Mouse (Mus musculus): ENCODE data around the gene Naa35. TPM values are rescaled to one million over a fixed set of nuclear protein-coding genes. Genes with fewer than 3 reads are reported as not detected.

The Naa35 gene
- total and polyA plus RNA-seq, 2 experiments from 2014 or later = 67.8 to 132 TPM

GRCm38 (mm10) chr13:59674761-59675150 lies 89.7 kb downstream of the Naa35 start:
- Histone ChIP-seq H3K9me3 (ENCODE audit: low read length) (no peaks in the 10 kb centered on the region), H3K4me2 (ENCODE audit: low read depth) (peak overlapping the region; percentile 85), H3K9ac (peak overlapping the region; percentile 77), H3K36me3 (ENCODE audit: insufficient read depth) (no peaks in the 10 kb centered on the region), H3K27ac (ENCODE audit: low read depth, low read length) (peak overlapping the region; percentile 81), H3K4me3 (ENCODE audit: low read depth, low read length) (peak overlapping the region; percentile 77), H3K27me3 (ENCODE audit: insufficient read depth, low read length) (no peaks in the 10 kb centered on the region), H3K4me1 (ENCODE audit: insufficient read depth) (0 out of 2 replicates have a peak, but pooled peaks cover 5% of the 10 kb centered on the region)
- DNase-seq (peak; percentile 47), ATAC-seq (peak; percentile 24; the same call in 1 of the 2 replicates)
- under 1% methylated on average over 13 of the region's 13 CpGs for WGBS
- TF ChIP-seq CTCF (IDR thresholded peaks at IDR 0.05; ENCODE audit: low read depth) = no peak

DNA sequence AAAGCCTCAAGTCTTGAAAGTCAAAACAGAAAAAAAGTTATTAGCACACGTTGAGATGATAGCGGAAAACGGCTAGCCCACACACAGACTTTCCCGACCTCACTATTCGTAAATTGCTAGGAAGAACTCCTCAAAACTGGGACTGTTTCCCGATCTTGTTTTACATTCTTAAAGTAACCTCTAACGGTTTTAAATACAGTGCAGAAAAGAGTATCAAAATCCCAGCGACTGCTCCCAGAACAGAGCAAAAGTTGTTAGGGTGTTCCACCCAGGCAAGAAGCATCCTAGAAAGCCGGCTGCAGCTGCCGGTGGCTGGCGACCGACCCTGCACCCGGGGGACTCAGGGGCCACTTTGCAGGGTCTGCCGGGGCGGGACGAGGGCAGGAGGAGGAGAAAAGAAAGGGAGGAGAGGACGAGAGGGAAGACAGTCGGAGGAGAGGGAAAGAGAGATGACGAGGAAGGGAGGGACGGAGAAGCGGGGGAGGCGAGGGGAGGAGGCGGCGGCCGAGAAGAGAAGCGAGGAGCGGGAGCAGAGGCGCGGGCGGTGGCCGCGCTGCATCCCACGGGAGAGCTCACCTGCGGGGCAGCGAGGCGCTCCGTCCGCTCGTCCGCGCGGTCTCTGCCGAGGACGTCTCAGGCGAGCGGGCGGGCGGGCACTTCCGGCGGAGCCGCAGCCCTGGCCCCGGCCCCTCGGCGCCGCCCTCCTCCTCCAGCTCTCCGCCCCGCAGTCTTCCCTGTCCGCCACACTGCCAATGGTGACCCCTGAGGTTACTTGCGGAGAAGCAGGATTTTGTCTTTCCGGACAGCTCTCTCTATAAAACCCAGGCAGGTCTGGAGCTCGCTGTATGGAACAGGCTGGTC lies 90.3 kb downstream of the Naa35 start, which contains the start of gene Golm1:
Gene Golm1 (minus strand): TSS at position 661 of the 861 bp plus-strand sequence.
- peak within 1 kb of the TSS; percentile 77 for H3K4me3 ChIP-seq (ENCODE audit: low read depth, low read length)
- 1% methylated on average over 56 of the region's 61 CpGs for WGBS
- peak within 1 kb of the TSS; percentile 81 for H3K27ac ChIP-seq (ENCODE audit: low read depth, low read length)
- 0 out of 2 replicates have a peak, but pooled peaks cover 5% of the 10 kb centered on the region for H3K4me1 ChIP-seq (ENCODE audit: insufficient read depth)
- no peaks in the 10 kb centered on the region for H3K36me3 ChIP-seq (ENCODE audit: insufficient read depth)
- TF ChIP-seq CTCF (IDR thresholded peaks at IDR 0.05; ENCODE audit: low read depth) = no peak
- peak within 1 kb of the TSS; percentile 85 for H3K4me2 ChIP-seq (ENCODE audit: low read depth)
- peak within 1 kb of the TSS; percentile 77 for H3K9ac ChIP-seq
- ATAC-seq (peak; percentile 72), DNase-seq (peak; percentile 55)
- H3K27me3 ChIP-seq (ENCODE audit: insufficient read depth, low read length) = no peaks in the 10 kb centered on the region
- H3K9me3 ChIP-seq (ENCODE audit: low read length) = no peaks in the 10 kb centered on the region

DNA sequence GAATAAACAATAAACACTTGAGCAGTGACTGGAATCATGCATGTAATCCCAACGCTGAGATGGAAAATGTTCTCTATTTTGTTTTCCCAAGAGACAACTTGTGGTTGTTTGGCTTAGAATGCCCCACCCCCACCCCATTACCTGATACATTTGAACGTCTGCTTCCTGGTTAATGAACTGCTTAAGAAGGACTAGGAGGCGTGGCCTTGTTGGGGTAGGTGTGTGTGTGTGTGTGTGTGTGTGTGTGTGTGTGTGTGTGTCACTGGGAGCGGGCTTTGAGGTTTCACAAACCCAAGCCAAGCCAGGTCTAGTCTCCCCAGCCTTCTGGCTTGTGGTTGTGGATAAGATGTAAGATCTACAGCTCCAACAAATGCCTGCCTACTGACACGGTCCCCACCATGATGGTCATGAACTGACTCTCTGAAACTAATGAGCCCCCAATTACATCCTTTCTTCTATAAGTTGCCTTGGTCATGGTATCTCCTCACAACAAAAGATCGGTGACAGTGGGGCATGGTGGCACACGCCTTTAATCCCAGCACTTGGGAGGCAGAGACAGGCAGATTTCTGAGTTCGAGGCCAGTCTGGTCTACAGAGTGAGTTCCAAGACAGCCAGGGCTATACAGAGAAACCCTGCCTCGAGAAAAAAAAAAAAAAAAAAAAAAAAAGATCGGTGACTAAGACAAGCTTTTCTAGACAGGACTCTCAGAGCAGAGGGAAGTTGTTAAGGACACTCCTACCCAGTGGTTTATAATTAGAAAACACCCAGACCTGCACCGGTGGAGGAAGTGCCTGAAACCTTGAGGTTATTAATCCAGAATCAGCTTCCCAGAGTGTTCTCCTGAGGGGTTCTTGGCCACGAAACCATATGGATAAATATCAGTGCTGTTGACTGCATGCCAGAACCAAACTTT lies 91.5 kb downstream of the Naa35 start:
- Histone ChIP-seq H3K4me3 (ENCODE audit: low read depth, low read length) (no peak overlapping the region), H3K9me3 (ENCODE audit: low read length) (no peaks in the 10 kb centered on the region), H3K4me2 (ENCODE audit: low read depth) (no peak overlapping the region), H3K27me3 (ENCODE audit: insufficient read depth, low read length) (no peaks in the 10 kb centered on the region), H3K36me3 (ENCODE audit: insufficient read depth) (no peaks in the 10 kb centered on the region), H3K9ac (no peak overlapping the region), H3K27ac (ENCODE audit: low read depth, low read length) (no peak overlapping the region), H3K4me1 (ENCODE audit: insufficient read depth) (0 out of 2 replicates have a peak, but pooled peaks cover 5% of the 10 kb centered on the region)
- ATAC-seq (no peak), DNase-seq (no peak)
- 79% methylated on average over 12 of the region's 12 CpGs for WGBS
- no peak for TF ChIP-seq CTCF (IDR thresholded peaks at IDR 0.05; ENCODE audit: low read depth)

GRCm38 (mm10) chr13:59679306-59679705 lies 94.2 kb downstream of the Naa35 start:
- H3K36me3 ChIP-seq (ENCODE audit: insufficient read depth) = no peaks in the 10 kb centered on the region
- no peaks in the 10 kb centered on the region for H3K9me3 ChIP-seq (ENCODE audit: low read length)
- no peak for DNase-seq
- no peak overlapping the region for H3K4me2 ChIP-seq (ENCODE audit: low read depth)
- TF ChIP-seq CTCF (IDR thresholded peaks at IDR 0.05; ENCODE audit: low read depth) = no peak
- H3K4me1 ChIP-seq (ENCODE audit: insufficient read depth) = no peaks in the 10 kb centered on the region
- H3K9ac ChIP-seq = no peak overlapping the region
- no peaks in the 10 kb centered on the region for H3K27me3 ChIP-seq (ENCODE audit: insufficient read depth, low read length)
- WGBS = 60% methylated on average over 4 of the region's 4 CpGs
- ATAC-seq = no peak
- no peak overlapping the region for H3K4me3 ChIP-seq (ENCODE audit: low read depth, low read length)
- no peak overlapping the region for H3K27ac ChIP-seq (ENCODE audit: low read depth, low read length)

DNA sequence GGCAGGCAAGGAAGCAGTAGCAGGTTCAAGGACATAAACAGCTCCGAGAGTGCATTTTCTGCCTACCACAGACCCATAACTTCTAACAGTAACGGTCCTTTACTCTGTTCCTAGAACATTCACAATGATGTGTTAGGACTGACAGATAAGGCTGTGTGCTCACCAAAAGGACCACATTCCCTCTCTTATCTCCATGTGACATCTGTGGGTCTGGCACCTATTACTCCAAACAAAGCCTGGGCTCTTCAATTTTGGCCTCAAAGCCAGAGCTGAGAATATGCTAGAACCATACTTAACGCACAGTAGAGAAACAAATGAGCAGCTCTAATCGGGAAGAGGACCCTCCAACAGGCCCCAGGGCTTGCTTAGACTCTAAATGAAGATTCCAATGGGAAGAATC lies 94.8 kb downstream of the Naa35 start:
- ATAC-seq = no peak
- H3K9me3 ChIP-seq (ENCODE audit: low read length) = no peaks in the 10 kb centered on the region
- no peak overlapping the region for H3K4me2 ChIP-seq (ENCODE audit: low read depth)
- no peak for DNase-seq
- no peaks in the 10 kb centered on the region for H3K36me3 ChIP-seq (ENCODE audit: insufficient read depth)
- TF ChIP-seq CTCF (IDR thresholded peaks at IDR 0.05; ENCODE audit: low read depth) = no peak
- no peaks in the 10 kb centered on the region for H3K27me3 ChIP-seq (ENCODE audit: insufficient read depth, low read length)
- no peaks in the 10 kb centered on the region for H3K4me1 ChIP-seq (ENCODE audit: insufficient read depth)
- H3K9ac ChIP-seq = no peak overlapping the region
- H3K4me3 ChIP-seq (ENCODE audit: low read depth, low read length) = no peak overlapping the region
- H3K27ac ChIP-seq (ENCODE audit: low read depth, low read length) = no peak overlapping the region
- WGBS = 73% methylated on average over 4 of the region's 4 CpGs

DNA sequence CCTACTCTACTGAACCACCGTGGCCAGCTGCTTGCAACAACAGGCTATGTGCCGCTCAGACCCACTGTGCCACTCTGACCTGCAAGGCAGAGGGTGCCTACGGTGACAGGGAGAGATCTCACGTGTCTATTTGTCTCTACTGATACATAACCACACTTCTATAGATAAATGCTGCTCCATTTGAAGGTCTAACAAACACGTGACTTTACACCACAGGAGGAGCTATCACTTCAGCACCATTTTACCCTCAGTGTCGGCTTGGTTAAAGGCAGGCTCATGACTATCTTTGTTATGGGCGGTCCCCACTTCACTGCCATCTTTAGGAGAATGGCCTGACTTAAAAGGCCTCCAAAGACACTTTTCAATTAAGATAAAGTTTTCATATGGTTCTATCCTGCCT lies 97.6 kb downstream of the Naa35 start:
- H3K9ac ChIP-seq = no peak overlapping the region
- H3K36me3 ChIP-seq (ENCODE audit: insufficient read depth) = no peaks in the 10 kb centered on the region
- no peaks in the 10 kb centered on the region for H3K4me1 ChIP-seq (ENCODE audit: insufficient read depth)
- H3K9me3 ChIP-seq (ENCODE audit: low read length) = no peaks in the 10 kb centered on the region
- no peaks in the 10 kb centered on the region for H3K27me3 ChIP-seq (ENCODE audit: insufficient read depth, low read length)
- no peak overlapping the region for H3K4me2 ChIP-seq (ENCODE audit: low read depth)
- no peak for ATAC-seq
- no peak for TF ChIP-seq CTCF (IDR thresholded peaks at IDR 0.05; ENCODE audit: low read depth)
- H3K27ac ChIP-seq (ENCODE audit: low read depth, low read length) = no peak overlapping the region
- H3K4me3 ChIP-seq (ENCODE audit: low read depth, low read length) = no peak overlapping the region
- DNase-seq = no peak
- 39% methylated on average over 7 of the region's 7 CpGs for WGBS

All from forebrain, postnatal 0 days (tissue).